Mouse (Mus musculus) erythroid progenitor cell, adult 5-6 weeks (primary cell): ENCODE measurements around the gene Specc1l. TPM values are rescaled to one million over a fixed set of nuclear protein-coding genes. Genes with fewer than 3 reads are reported as not detected.

Experiments used
- ATAC-seq: replicated peaks from 2 replicates; pipeline ENCODE4 v1.8.0; 2016; ENCODE audit warnings: moderate number of reproducible peaks, mild to moderate bottlenecking, moderate TSS enrichment, inconsistent platforms; ENCODE audit not compliant: poor library complexity, low FRiP score, severe bottlenecking
- total RNA-seq, 2 experiments: library from RNA; stranded (forward) in 1 of 2; stranded (reverse) in 1 of 2; fragments of 150-400 nt in 1 of 2; fragments of 186-747, 209-891 nt in 1 of 2; gene quantifications; 2 replicates each; pipeline versions ENCODE4 v1.2.3 to v1.2.4; 2015 to 2017; ENCODE audit warnings: low replicate concordance in 2 of 2

Specc1l gene
- total RNA-seq, 2 experiments from 2014 or later = 15.5 to 24.5 TPM

GRCm38 (mm10) chr10:75221936-75222610 is 10.2 kb downstream of the Specc1l start:
- no peak for ATAC-seq

GRCm38 (mm10) chr10:75222611-75222998 is 10.7 kb downstream of the Specc1l start:
- no peak for ATAC-seq

DNA sequence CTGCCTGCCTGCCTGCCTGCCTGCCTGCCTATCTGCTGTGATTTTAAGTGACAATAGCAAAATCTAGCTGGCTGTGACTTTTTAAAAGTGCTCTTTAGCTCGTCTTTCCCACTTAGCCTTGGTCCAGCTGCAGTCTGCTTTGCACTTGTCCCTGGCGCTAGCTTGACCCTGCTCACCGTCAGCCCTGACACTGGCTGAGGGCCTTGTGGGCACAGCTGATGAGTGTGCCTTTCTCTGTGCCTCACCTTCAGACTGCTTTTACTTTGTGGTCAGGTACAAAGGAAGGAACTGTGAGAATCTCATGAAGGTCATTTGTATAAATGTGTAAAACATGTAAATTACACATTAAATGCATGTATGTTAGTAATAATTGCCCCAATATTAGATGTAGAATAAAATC is 12.3 kb downstream of the Specc1l start:
- ATAC-seq = no peak

- ATAC-seq = no peak
Measured at GRCm38 (mm10) chr10:75224630-75225029, 12.8 kb downstream of the Specc1l start.

DNA sequence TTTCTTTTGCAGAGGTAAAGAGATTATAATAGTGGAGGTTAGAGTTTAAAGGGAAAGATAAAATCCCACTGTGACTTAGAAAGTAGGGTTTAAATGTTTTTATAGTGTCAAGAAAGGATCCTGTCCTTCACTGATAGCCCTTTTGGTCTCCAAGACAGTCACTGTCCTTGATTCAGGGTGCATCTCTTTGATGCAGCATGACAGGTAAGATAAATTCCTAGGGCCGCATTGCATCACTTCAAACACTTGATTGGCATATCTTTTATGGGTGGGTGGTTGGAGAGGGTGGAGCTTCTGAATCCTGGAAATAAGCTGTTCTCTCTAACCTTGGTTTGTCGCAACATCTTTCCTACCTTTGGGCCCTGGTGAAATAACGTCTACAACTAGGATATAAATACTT is 15.5 kb downstream of the Specc1l start:
- no peak for ATAC-seq

- ATAC-seq = no peak
Measured at GRCm38 (mm10) chr10:75230572-75230971, 18.7 kb downstream of the Specc1l start.

DNA sequence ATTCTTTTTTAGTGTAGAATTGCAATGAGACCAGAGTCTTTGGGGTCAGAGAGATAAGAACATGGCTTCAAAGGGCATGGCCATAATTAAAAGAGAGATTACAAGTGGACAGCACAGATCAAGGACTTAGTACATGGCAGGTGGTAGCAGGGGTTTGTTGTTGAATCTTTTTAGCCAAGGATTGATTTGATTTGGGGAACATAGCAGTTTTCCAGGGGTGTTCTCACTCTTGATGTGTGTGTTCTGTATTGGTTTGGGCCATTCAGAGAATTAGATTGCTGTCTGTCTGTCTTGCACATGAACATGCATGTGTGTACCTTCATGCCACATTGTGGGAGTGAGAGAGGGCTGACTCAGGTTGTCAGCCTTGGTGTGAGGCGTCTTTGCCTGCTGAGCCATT is 20.0 kb downstream of the Specc1l start:
- no peak for ATAC-seq

- no peak for ATAC-seq
Measured at GRCm38 (mm10) chr10:75232612-75233155, 20.8 kb downstream of the Specc1l start.

- no peak for ATAC-seq
Measured at GRCm38 (mm10) chr10:75233489-75233888, 21.6 kb downstream of the Specc1l start.

DNA sequence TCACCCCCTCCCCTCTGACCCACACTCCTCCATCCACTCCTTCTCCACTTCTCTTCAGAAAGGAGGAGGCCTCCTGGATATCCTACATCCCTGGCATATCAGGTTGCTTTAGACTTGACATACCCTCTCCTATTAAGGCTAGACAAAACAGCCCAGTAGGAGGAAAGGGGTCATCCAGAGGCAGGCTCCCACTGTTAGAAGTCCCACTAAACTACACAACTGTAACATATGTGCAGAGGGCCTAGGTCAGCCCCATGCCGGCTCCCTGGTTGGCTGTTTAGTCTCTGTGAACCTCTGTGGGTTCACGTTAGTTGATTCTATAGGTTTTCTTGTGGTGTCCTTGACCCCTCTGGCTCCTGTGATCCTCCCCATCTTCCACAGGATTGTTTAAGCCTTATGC is 23.9 kb downstream of the Specc1l start:
- no peak for ATAC-seq

DNA sequence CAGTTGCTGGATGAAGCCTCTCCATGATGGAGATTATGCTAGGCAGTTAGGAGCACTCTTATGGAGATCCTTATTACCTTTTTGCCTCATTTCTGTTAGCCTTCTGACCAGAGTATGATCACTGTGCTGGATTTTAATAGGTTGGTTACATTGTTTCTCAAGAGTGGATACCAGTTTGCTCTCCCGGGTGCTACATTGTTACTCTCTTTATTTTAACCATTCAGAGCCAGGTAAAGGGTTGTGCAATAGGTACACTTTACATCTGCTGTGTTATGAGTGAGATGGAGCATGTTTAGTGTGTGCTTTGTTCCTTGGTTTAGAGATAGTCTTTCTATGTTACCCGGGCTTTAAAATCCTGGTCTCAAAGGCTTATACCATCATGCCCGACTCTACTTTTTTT is 24.3 kb downstream of the Specc1l start:
- ATAC-seq = no peak

DNA sequence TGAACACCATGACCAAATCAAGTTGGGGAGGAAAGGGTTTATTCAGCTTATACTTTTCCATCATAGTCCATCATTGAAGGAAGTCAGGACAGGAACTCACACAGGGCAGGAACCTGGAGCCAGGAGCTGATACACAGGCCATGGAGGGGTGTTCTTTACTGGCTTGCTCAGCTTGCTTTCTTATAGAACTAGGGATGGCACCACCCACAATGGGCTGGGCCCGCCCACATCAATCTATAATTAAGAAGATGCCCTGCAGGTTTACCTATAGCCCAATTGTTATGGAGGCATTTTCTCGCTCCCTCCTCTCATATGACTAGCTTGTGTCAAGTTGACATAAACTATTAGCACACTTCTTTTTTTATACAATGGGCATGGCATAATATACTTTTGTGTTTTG is 25.3 kb downstream of the Specc1l start:
- no peak for ATAC-seq

DNA sequence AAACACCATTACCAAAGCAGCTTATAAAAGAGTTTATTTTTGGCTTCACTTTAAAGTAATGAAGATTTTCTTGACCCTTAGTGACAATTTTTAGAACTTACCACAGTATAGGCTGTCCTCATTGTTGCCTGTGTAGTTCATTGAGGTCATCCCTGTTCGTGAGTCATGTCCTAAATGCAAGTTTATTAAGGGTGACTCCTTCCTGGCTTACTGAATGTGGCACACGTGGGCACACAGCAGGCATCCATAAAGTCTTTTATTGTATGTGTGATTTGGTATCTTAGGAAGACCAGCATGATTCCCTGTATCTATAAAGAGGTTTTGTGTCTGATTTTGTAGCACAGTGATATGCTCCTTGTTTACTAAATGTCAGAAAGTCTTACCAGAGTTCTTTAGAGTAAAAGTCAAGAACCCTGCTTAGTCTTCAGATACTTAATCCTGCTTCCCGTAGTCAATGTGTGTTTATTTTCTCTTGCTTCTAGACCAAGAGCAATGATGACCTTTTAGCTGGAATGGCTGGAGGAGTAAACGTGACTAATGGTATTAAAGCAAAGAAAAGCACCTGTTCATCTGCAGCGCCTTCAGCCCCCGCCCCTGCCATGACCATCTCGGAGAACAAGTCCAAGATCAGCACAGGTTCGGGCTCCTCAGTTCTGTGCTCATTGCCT is 28.8 kb downstream of the Specc1l start:
- ATAC-seq = no peak

DNA sequence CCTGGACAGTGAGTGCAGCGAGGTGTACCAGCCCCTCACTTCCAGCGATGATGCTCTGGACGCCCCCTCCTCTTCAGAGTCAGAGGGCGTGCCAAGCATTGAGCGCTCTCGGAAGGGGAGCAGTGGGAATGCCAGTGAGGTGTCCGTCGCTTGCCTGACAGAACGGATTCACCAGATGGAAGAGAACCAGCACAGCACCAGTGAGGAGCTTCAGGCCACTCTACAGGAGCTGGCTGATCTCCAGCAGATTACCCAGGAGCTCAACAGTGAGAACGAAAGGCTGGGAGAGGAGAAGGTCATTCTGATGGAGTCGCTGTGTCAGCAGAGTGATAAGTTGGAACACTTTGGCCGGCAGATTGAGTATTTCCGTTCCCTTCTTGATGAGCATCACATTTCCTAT is 33.9 kb downstream of the Specc1l start:
- ATAC-seq = no peak

- ATAC-seq = no peak
Measured at GRCm38 (mm10) chr10:75246331-75246730, 34.5 kb downstream of the Specc1l start.

DNA sequence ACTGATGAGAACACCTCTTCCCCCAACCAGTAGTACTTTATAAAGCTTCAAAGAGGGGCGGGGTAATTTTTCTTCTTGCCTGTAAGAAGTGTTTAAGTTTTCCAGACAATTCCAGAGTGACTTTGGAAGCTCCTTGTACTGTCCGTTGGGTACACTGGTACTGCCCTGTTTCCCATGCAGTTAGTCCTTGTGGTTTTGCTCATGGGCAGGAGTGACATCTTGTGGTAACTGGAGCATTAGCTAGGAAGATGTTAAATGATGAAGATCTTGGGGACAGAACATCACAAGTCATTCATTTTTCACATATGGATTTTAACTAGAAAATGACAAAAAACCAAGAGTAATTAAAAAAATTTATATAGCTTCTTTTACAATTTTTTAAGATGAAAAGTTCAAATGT is 39.1 kb downstream of the Specc1l start:
- ATAC-seq = no peak

DNA sequence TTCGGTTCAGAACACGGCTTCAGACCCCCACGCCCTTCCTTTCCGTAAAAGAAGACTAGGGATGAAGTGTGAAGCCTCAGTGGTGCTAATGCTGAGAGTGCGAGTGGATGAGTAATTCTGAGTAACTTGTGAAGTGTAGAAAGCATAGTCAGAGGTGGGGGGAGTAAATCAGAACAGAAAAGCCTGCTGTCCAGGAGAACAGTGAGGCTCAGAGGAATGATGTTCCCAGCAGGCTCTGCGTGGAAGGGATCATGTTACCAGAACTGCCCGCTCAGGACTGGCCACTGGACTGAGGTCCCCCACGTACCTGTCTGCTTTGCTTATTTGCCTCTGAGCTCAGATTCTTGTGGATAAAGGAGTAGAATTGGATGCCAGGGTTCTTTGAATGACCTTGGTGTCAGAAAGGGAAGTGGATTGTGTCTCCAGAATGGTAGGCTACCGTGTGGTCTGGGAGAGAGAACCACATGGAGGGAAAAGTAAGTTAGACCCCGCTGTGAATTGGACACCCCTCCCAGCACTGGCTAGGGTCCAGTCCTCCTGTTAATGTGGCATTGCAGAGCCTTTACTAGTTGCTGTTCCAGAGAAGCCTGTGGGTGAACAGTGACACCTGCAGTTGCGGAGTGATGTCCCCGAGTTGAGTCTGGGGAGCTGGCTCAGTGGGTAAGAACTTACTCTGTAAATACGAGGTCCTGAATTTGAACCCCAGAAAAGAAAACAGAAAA is 40.6 kb downstream of the Specc1l start:
- no peak for ATAC-seq

GRCm38 (mm10) chr10:75255091-75255490 is 43.2 kb downstream of the Specc1l start:
- ATAC-seq = no peak

DNA sequence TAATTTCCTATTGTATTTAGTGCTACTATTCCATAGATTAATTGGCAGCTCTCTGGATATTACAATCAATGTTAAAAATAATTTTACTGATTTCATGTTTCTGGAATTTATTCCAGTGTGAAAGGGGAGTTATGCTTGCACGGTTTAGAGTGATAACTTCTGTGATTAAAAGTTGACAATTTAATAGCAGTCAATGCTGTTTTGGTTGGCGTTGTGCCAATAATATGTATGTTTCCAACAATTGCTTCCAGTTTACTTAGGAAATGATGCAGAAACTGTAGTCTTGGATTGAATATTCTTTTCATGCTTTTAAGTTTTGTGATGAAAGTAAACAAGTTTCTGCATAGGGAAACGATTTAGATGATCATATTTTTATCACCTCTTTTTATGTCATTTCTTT is 45.5 kb downstream of the Specc1l start:
- no peak for ATAC-seq

GRCm38 (mm10) chr10:75258241-75258640 is 46.4 kb downstream of the Specc1l start:
- ATAC-seq = no peak

DNA sequence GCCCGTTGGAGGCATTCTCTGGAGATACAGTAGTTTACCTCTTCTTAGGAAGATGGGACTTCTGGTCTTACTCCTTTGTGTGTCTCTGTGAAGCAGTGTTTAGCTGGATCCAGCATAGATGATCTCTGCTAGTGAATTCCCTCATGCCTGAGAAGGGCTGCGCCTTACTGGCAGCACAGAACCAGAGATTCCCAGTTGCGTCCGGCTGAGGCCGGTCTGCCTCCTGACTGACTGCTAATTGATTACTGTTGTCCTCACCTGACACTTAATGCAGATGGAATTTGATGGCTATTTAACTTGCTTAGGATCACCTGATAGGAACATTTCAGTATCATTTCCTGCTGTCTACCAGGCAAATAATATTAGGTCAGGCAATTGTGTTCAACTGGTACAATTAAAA is 49.4 kb downstream of the Specc1l start:
- no peak for ATAC-seq
